Mouse (Mus musculus) forebrain, embryonic 10.5 days (tissue): ENCODE measurements at regions not wholly inside any gene's neighbourhood (a gene's known extent, or its start where the extent isn't known, plus 50 kb on each side); places are given as distances from the start of the nearest gene placed in this dataset.
"Not testable (repeated sequence)": the region's sequence is repeated elsewhere in the genome, so short reads cannot be mapped to it uniquely, and the experiment has no call there.

Source experiments
- DNase-seq: peaks from one replicate; pipeline ENCODE4 v3.0.0-alpha.2; 2017; ENCODE audit warnings: low spot score; ENCODE audit errors: extremely low spot score
- H3K27ac ChIP-seq: fragments of 300-500 bp; sonication (generic); 2 replicates; pipeline ENCODE4 v1.5.1; 2016; ENCODE audit warnings: mild to moderate bottlenecking
- H3K27me3 ChIP-seq: fragments of 300-500 bp; sonication (generic); 2 replicates; pipeline ENCODE4 v1.6.1; 2016; ENCODE audit warnings: mild to moderate bottlenecking; ENCODE audit not compliant: poor library complexity, severe bottlenecking
- H3K36me3 ChIP-seq: fragments of 300-500 bp; sonication (generic); replicated peaks from 2 replicates; pipeline ENCODE4 v1.6.1; 2016; ENCODE audit warnings: mild to moderate bottlenecking, moderate library complexity
- H3K4me1 ChIP-seq: fragments of 300-500 bp; sonication (generic); 2 replicates; pipeline ENCODE4 v1.6.1; 2016
- H3K4me3 ChIP-seq: fragments of 300-500 bp; sonication (generic); 2 replicates; pipeline ENCODE4 v1.5.1; 2016; ENCODE audit warnings: mild to moderate bottlenecking, moderate library complexity
- H3K9me3 ChIP-seq: fragments of 300-500 bp; sonication (generic); 2 replicates; pipeline ENCODE4 v1.6.1; 2016; ENCODE audit warnings: mild to moderate bottlenecking, moderate library complexity
- WGBS: fragments of 180-500 bp; shearing (Covaris S2); methylation state at CpG from one replicate; pipeline ENCODE4 v1.1.7; 2016; 5-methylcytosine and 5-hydroxymethylcytosine counted together

DNA sequence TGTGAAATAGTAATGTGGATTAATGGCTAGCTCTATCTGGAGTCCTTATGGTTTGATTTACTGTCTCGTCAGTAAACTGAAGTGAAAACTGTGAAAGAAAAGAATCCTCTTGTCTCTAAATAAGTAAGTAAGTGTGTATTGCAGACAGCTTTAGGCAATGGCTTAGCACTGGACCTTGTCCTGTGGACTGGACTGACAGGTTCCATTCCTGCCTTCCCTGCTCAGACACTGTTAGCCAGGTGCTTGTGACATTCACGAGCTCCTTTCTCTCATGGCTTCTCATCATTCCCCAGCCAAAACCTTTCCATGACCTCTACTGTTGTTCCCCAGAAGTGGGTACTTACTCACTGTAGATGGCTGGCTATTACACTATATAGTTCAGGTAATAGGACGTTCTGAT lies 221.8 kb upstream of the Btg1 start:
- H3K9me3 ChIP-seq, result no peaks in the 10 kb centered on the region
- H3K36me3 ChIP-seq, result no peaks in the 10 kb centered on the region
- peaks cover 24% of the 10 kb centered on the region for H3K4me1 ChIP-seq
- no peak overlapping the region for H3K27ac ChIP-seq
- no peak for DNase-seq
- WGBS, result 84% methylated on average over 3 of the region's 3 CpGs
- H3K27me3 ChIP-seq, result no peaks in the 10 kb centered on the region
- H3K4me3 ChIP-seq, result no peak overlapping the region

DNA sequence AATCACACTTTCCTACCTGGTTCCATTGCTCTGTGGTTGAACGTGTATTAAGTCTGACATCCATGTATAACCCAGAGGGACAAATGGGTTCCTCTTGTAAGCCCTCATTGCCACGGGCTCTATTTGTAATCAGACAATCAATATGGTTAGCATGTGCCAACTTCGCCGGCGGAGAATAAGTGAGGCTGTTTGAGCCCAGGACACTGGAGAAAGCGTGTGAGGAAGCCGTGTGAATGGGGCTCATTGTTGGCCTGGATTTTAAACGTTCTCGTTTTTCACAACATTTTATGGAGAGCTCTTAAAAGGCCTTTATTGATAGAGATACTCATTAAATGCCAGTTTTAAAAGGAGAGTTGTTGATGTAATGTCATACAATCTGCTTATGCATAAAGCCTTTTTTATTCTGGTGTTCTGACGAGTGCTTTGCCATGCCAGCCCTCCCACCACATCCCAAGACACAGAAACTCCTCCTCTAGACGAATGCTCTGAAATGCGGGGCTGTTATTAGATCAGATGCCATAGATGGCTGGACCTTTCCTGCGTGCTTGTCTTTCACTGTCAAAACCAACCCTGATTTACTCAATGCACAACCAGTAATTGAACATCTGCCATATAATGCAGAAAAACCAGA lies 218.8 kb upstream of the Btg1 start:
- no peaks in the 10 kb centered on the region for H3K9me3 ChIP-seq
- WGBS, result 65% methylated on average over 13 of the region's 13 CpGs
- no peaks in the 10 kb centered on the region for H3K36me3 ChIP-seq
- DNase-seq, result no peak
- peaks cover 25% of the 10 kb centered on the region for H3K4me1 ChIP-seq
- H3K27ac ChIP-seq, result no peak overlapping the region
- H3K4me3 ChIP-seq, result no peak overlapping the region
- H3K27me3 ChIP-seq, result no peaks in the 10 kb centered on the region

DNA sequence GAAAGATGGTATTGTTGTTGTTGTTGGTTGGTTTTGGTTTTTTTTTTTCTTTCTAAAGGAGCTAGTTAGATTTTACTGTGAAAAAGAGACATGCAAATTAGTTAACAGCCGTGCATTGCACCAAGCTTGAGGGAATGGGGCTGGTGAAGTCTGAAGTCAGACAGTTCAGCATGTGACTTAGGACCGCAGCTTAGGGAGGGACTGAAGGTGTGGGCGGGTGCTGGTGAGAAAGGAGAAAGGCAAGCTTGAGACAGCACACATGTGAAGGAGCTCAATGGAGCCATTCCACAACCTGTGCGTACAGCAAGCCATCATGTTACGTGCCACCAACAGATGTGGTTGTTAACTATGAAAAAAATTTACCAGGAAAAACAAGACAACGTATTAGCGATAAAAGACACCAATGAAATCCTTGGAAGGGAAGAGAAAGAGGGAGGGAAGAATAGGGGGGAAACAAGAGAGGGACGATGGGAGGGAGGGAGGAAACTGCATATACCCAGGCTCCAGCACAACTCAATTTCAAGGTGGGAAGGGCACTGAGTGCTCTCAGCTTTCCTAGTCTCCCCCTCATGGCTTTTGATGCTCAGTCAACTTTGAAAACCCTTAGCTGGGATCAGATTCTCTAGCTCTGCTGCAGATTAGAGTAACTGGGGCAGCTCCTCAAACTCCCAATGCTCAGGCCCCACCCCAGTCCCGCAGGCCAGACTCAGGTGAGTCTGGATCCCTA lies 218.1 kb upstream of the Btg1 start:
- DNase-seq, result no peak
- Histone ChIP-seq H3K4me1 (peaks cover 25% of the 10 kb centered on the region), H3K9me3 (no peaks in the 10 kb centered on the region), H3K27me3 (no peaks in the 10 kb centered on the region), H3K27ac (peak overlapping the region; percentile 66), H3K36me3 (no peaks in the 10 kb centered on the region), H3K4me3 (no peak overlapping the region)
- 84% methylated on average over 9 of the region's 9 CpGs for WGBS

DNA sequence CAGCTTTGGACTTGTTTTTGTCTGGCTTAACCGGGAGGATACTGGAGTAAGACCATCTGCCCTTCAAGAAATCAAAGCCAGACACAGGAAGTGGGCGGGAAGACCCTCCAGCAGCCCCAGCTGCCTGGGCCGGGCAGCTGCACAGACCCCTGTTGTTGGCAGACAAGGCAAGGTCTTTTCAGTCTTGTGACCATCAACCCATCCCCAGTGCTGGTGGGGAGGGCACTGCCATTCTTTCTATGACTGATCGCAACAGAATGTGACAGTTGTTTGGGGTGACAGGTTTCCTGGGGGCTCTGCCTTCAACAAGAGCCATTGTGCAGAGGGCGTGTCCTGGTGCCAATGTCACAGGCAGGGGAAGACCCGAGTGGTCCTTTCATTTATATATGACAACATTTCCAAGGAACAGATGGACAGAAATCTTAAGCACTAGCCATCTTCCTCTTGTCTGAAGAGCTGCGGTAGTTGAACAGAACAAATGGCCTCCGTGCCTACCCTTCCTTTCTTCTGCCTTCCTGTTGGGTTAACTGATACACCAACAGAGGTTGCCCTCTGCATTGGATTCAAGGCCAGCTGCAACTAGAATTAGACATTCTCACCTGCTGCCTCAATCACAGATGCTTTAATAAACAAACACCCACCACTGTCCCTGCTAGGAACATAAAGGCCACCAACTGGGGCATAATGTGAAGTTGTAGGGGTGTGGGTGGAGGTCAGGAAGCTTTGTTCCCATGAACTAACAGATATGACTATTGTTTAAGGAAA lies 217.0 kb upstream of the Btg1 start:
- 65% methylated on average over 8 of the region's 8 CpGs for WGBS
- Histone ChIP-seq H3K27ac (peak overlapping the region; percentile 66), H3K27me3 (no peaks in the 10 kb centered on the region), H3K4me1 (peaks cover 25% of the 10 kb centered on the region), H3K36me3 (no peaks in the 10 kb centered on the region), H3K4me3 (no peak overlapping the region), H3K9me3 (no peaks in the 10 kb centered on the region)
- DNase-seq, result no peak

DNA sequence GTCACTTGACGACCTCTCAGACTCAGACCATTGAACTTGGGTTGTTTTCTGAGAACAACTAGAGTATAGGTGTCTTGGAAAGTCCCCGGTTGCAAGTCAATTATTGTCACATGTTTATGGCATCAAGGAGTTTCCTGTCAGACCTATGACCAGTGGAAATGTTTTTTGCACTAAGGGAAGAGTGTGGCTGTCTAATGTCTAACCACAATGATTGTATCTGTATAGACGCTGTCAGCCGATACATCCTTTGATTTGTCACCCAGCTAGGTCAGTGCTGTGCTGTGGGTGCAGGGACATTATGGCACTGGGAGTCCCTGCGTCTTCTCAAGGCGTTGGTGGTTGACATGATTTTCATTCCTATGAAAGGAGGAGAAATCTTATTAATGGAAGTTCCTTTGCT lies 216.0 kb upstream of the Btg1 start:
- no peaks in the 10 kb centered on the region for H3K27me3 ChIP-seq
- H3K36me3 ChIP-seq, result no peaks in the 10 kb centered on the region
- DNase-seq, result no peak
- WGBS, result 90% methylated on average over 6 of the region's 6 CpGs
- H3K4me1 ChIP-seq, result peaks cover 25% of the 10 kb centered on the region
- no peak overlapping the region for H3K4me3 ChIP-seq
- no peak overlapping the region for H3K27ac ChIP-seq
- H3K9me3 ChIP-seq, result no peaks in the 10 kb centered on the region

DNA sequence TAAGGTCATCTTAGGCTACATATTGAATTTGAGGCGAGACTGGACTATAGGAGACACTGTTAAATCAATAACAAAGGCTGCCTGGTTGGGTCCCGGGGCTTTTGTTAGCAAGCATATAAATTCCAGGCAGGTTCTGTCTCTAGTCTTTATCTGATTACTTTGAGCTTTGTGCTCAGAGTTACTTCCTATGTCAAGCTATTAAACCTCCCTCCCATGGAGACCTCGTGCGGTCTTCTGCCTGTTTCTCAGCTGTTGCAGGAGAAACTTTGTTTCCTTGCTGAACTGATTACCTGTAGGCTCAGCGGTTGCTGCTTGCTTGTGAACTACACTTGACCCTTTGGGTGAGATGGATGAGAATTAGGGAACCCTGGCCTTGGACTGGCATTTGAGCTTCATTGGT lies 210.5 kb upstream of the Btg1 start:
- DNase-seq, result no peak
- Histone ChIP-seq H3K27ac (no peak overlapping the region), H3K4me3 (no peak overlapping the region), H3K4me1 (no peaks in the 10 kb centered on the region), H3K9me3 (no peaks in the 10 kb centered on the region), H3K36me3 (no peaks in the 10 kb centered on the region), H3K27me3 (no peaks in the 10 kb centered on the region)
- 77% methylated on average over 5 of the region's 5 CpGs for whole genome bisulfite sequencing

DNA sequence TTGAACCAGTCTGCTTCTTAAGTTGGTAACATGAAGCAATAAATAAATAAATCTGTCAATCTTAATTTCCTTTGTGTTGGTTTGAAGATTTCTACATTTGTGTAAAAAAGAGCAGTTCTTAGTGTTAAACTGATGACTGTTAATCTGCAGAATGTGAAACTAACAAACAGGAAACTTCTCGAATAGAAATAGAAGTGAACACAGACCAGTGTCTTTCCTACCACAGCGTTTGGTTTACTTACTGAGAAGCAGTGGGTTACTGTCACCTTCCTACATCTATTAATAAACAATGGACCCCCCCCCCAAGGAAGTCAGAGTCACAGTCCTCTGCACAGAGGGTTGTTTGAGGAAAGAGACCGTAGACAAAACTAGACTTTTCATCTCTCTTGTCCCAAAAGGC lies 209.0 kb upstream of the Btg1 start:
- H3K4me1 ChIP-seq, result no peaks in the 10 kb centered on the region
- no peak for DNase-seq
- H3K9me3 ChIP-seq, result no peaks in the 10 kb centered on the region
- H3K27ac ChIP-seq, result no peak overlapping the region
- no peaks in the 10 kb centered on the region for H3K27me3 ChIP-seq
- H3K4me3 ChIP-seq, result no peak overlapping the region
- no peaks in the 10 kb centered on the region for H3K36me3 ChIP-seq
- 87% methylated on average over 3 of the region's 3 CpGs for WGBS

DNA sequence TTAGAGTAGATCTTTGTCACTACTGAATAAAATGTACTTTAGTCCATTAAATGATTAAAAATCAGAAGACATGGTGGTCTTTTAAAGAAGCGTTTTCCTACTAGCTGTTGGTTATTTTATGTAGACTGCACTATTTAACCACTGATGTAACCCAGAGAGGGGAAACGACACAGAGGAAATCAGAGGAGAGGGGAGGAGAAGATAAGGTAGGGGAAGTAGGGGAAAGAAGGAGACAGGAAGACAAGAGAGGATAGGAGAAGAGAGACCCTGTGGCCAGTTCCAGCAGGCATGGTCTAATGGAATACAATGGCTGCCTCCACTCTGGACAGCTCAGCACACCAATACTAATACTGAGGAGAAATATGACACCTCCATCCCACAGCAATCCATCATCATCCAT lies 208.6 kb upstream of the Btg1 start:
- no peak overlapping the region for H3K27ac ChIP-seq
- 83% methylated on average over 2 of the region's 2 CpGs for WGBS
- no peaks in the 10 kb centered on the region for H3K4me1 ChIP-seq
- DNase-seq, result no peak
- H3K9me3 ChIP-seq, result no peaks in the 10 kb centered on the region
- no peaks in the 10 kb centered on the region for H3K36me3 ChIP-seq
- no peak overlapping the region for H3K4me3 ChIP-seq
- H3K27me3 ChIP-seq, result no peaks in the 10 kb centered on the region

DNA sequence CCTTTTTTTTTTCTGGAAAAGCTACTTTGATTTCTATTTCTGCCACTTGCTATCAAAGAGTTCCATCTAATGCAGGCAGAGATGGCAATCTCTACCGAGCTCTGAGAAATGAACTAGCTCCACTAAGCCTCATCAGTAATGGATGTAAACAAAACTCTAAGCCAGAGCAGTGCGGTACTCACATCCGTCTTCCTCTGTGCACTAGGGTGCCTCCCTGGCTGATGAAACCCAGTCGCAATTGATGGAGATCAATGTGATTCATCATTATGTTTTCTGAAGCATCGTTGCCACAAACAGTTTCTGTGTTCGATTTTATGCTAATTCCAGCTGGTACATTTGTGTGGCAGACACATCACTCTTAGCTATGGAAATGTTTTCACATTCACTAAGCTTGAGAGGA lies 206.8 kb upstream of the Btg1 start:
- Histone ChIP-seq H3K36me3 (no peaks in the 10 kb centered on the region), H3K27ac (no peak overlapping the region), H3K4me3 (no peak overlapping the region), H3K27me3 (no peaks in the 10 kb centered on the region), H3K4me1 (no peaks in the 10 kb centered on the region), H3K9me3 (no peaks in the 10 kb centered on the region)
- DNase-seq, result no peak
- WGBS, result 94% methylated on average over 6 of the region's 6 CpGs

DNA sequence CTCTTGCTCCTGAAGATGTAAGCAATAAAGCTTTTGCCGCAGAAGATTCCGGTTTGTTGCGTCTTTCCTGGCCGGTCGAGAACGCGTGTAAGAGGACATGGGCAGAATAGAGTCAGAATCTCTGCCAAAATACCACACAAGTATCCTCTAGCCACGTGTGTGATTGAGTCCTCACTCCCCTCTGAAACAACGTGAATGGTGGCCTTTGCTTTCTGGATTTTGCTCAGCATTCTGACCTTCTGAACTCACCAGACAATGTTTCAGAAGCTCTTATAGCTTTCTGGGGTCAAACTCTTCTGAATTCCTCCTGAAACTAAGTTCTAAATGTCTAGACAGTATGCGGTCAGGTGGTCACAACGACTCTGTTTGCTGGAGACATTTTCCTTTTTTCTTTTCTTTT lies 202.0 kb upstream of the Btg1 start:
- H3K4me3 ChIP-seq, result no peak overlapping the region
- WGBS, result 94% methylated on average over 11 of the region's 11 CpGs
- no peaks in the 10 kb centered on the region for H3K9me3 ChIP-seq
- no peaks in the 10 kb centered on the region for H3K36me3 ChIP-seq
- H3K4me1 ChIP-seq, result no peaks in the 10 kb centered on the region
- DNase-seq, result no peak
- no peaks in the 10 kb centered on the region for H3K27me3 ChIP-seq
- no peak overlapping the region for H3K27ac ChIP-seq

DNA sequence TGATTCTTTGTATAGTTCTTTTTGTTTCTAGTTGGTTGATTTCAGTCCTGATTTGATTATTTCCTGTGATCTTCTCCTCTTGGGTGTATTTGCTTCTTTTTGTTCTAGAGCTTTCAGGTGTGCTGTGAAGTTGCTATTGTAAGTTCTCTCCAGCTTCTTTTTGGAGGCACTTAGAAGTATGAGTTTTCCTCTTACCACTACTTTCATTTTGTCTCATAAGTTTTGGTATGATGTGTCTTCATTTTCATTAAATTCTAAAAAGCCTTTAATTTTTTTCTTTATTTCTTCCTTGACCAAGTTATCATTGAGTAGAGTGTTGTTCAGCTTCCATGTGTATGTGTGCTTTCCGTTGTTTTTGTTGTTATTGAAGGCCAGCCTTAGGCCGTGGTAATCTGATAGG lies 195.3 kb upstream of the Btg1 start:
- not testable (repeated sequence) for H3K27ac ChIP-seq, H3K36me3 ChIP-seq, H3K4me3 ChIP-seq, DNase-seq, H3K9me3 ChIP-seq, H3K27me3 ChIP-seq, H3K4me1 ChIP-seq
- WGBS, result 92% methylated on average over 2 of the region's 2 CpGs

DNA sequence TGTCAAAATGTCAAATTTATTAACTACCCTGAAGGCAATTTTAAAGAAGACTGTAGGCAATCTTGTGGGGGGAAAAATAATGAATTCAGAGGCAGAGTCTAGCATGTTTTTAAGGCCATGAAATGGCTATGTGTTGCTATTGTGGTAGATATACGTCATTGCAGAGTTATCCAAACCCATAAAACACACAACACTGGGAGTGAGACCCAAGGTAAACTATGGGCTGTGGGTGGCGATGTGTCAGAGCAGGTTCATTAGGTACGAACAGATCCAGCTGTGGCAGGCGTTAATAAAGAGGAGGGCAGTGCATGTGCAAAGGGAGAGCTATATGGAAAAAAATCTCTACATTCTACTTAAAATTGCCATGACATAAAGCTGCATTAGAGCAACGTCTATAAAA lies 189.4 kb upstream of the Btg1 start:
- no peak overlapping the region for H3K27ac ChIP-seq
- 90% methylated on average over 5 of the region's 5 CpGs for WGBS
- no peaks in the 10 kb centered on the region for H3K4me1 ChIP-seq

DNA sequence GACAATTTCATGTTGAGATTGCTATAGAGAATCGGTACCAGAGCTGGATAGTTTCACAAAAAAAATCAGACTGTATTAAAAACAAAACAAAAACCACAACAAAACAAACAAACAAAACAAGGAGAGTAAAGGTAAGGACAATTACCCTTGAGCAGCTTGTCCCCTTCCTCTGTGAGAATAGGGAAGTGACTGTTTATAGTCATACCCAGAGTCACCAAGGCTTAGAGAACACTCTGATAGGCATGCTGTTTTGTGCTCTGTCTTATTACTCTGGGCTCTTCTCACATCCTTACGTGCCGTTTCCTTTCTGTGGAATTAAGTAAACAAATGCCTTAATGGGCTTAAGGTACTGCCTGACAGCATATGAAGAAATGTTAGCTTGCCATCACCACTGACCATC lies 186.7 kb upstream of the Btg1 start:
- Histone ChIP-seq H3K27me3 (no peaks in the 10 kb centered on the region), H3K4me3 (no peak overlapping the region), H3K9me3 (no peaks in the 10 kb centered on the region), H3K4me1 (no peaks in the 10 kb centered on the region), H3K27ac (no peak overlapping the region), H3K36me3 (no peaks in the 10 kb centered on the region)
- DNase-seq, result no peak
- WGBS, result 84% methylated on average over 3 of the region's 3 CpGs

More for the DNA sequence above, 189.4 kb upstream of the Btg1 start:
- H3K27me3 ChIP-seq, result no peaks in the 10 kb centered on the region
- H3K36me3 ChIP-seq, result no peaks in the 10 kb centered on the region
- DNase-seq, result no peak
- H3K9me3 ChIP-seq, result no peaks in the 10 kb centered on the region
- no peak overlapping the region for H3K4me3 ChIP-seq
